Mouse (Mus musculus): Measurements from ENCODE around the gene Tmod3.

GRCm38 (mm10) chr9:75546885-75547553 lies 12.4 kb downstream of the Tmod3 start:
- TF ChIP-seq TAL1 (IDR thresholded peaks at IDR 0.05; ENCODE audit: low read length) (no peak), GATA1 (IDR thresholded peaks at IDR 0.05; ENCODE audit: low read length) (0 out of 2 replicates have a peak, but pooled peaks have one; percentile 14)
